Mouse (Mus musculus) liver, embryonic 12.5 days (tissue): Measurements from ENCODE around the gene Gbf1. TPM values are rescaled to one million over a fixed set of nuclear protein-coding genes. Genes with fewer than 3 reads are reported as not detected.
A peak's percentile ranks its signal among the peaks of the same experiment; 100 is the strongest.
"Not testable (repeated sequence)": the region's sequence is repeated elsewhere in the genome, so short reads cannot be mapped to it uniquely, and the experiment has no call there.

ENCODE experiments used
- ATAC-seq: fragments of 200-750 bp; cut with Nextera tagmentation; 2 replicates; pipeline ENCODE4 v1.8.0; 2017; ENCODE audit warnings: moderate number of reproducible peaks, mild to moderate bottlenecking, moderate library complexity
- H3K27ac ChIP-seq: fragments of 300-500 bp; sonication (generic); 2 replicates; pipeline ENCODE4 v1.5.1; 2016; ENCODE audit warnings: mild to moderate bottlenecking
- H3K27me3 ChIP-seq: fragments of 300-500 bp; sonication (generic); replicated peaks from 2 replicates; pipeline ENCODE4 v1.6.1; 2016; ENCODE audit warnings: mild to moderate bottlenecking, moderate library complexity
- H3K36me3 ChIP-seq: fragments of 300-500 bp; sonication (generic); 2 replicates; pipeline ENCODE4 v1.6.1; 2016; ENCODE audit warnings: mild to moderate bottlenecking, moderate library complexity
- H3K4me1 ChIP-seq: fragments of 300-500 bp; sonication (generic); 2 replicates; pipeline ENCODE4 v1.6.1; 2016
- H3K4me2 ChIP-seq: fragments of 300-500 bp; sonication (generic); 2 replicates; pipeline ENCODE4 v1.6.1; 2016; ENCODE audit warnings: mild to moderate bottlenecking, moderate library complexity
- H3K4me3 ChIP-seq: fragments of 300-500 bp; sonication (generic); 2 replicates; pipeline ENCODE4 v1.5.1; 2016; ENCODE audit warnings: mild to moderate bottlenecking, moderate library complexity
- H3K9ac ChIP-seq: fragments of 300-500 bp; sonication (generic); 2 replicates; pipeline ENCODE4 v1.6.1; 2016; ENCODE audit warnings: mild to moderate bottlenecking, moderate library complexity
- H3K9me3 ChIP-seq: fragments of 300-500 bp; sonication (generic); replicated peaks from 2 replicates; pipeline ENCODE4 v1.6.1; 2016; ENCODE audit warnings: mild to moderate bottlenecking, moderate library complexity
- WGBS: fragments of 180-500 bp; shearing (Covaris S2); methylation state at CpG from one replicate; pipeline ENCODE4 v1.1.7; 2016; ENCODE audit not compliant: insufficient replicate concordance; 5-methylcytosine and 5-hydroxymethylcytosine counted together
- polyA plus RNA-seq: library from polyadenylated mRNA; unstranded; fragments of >200 nt; fragmentation: Nextera tagmentation; extraction: Ambion mirVana; gene quantifications from 2 replicates; pipeline ENCODE4 v1.2.1, GENCODE M21; 2016

Gene Gbf1
- polyA plus RNA-seq, 1 experiment from 2014 or later, result 30.6 TPM

- Histone ChIP-seq H3K4me1 (peaks cover 25% of the 10 kb centered on the region), H3K4me3 (no peak overlapping the region), H3K27me3 (no peaks in the 10 kb centered on the region), H3K9me3 (no peaks in the 10 kb centered on the region), H3K36me3 (no peaks in the 10 kb centered on the region), H3K27ac (no peak overlapping the region), H3K4me2 (no peak overlapping the region), H3K9ac (no peak overlapping the region)
- 66% methylated on average over 5 of the region's 5 CpGs for WGBS
- no peak for ATAC-seq
These were observed 46.6 kb downstream of the Gbf1 start for GRCm38 (mm10) chr19:46198891-46199290.

- no peaks in the 10 kb centered on the region for H3K4me1 ChIP-seq
- H3K27ac ChIP-seq, result no peak overlapping the region
- 84% methylated on average over 6 of the region's 6 CpGs for WGBS
- H3K4me3 ChIP-seq, result no peak overlapping the region
- H3K9ac ChIP-seq, result no peak overlapping the region
- no peaks in the 10 kb centered on the region for H3K9me3 ChIP-seq
- ATAC-seq, result no peak
- no peaks in the 10 kb centered on the region for H3K36me3 ChIP-seq
- H3K4me2 ChIP-seq, result no peak overlapping the region
- H3K27me3 ChIP-seq, result no peaks in the 10 kb centered on the region
These were observed 51.9 kb downstream of the Gbf1 start for GRCm38 (mm10) chr19:46204166-46204565.

- H3K9ac ChIP-seq, result no peak overlapping the region
- no peak overlapping the region for H3K4me2 ChIP-seq
- H3K4me1 ChIP-seq, result no peaks in the 10 kb centered on the region
- no peaks in the 10 kb centered on the region for H3K27me3 ChIP-seq
- 88% methylated on average over 6 of the region's 6 CpGs for WGBS
- H3K27ac ChIP-seq, result no peak overlapping the region
- H3K4me3 ChIP-seq, result no peak overlapping the region
- ATAC-seq, result no peak
- no peaks in the 10 kb centered on the region for H3K9me3 ChIP-seq
- no peaks in the 10 kb centered on the region for H3K36me3 ChIP-seq
These were observed 53.4 kb downstream of the Gbf1 start for GRCm38 (mm10) chr19:46205680-46206079.

GRCm38 (mm10) chr19:46210951-46211350 is 58.6 kb downstream of the Gbf1 start:
- no peaks in the 10 kb centered on the region for H3K36me3 ChIP-seq
- no peak for ATAC-seq
- 0 out of 2 replicates have a peak, but pooled peaks cover 3% of the 10 kb centered on the region for H3K4me1 ChIP-seq
- no peak overlapping the region for H3K27ac ChIP-seq
- no peaks in the 10 kb centered on the region for H3K9me3 ChIP-seq
- H3K4me3 ChIP-seq, result no peak overlapping the region
- no peaks in the 10 kb centered on the region for H3K27me3 ChIP-seq
- no peak overlapping the region for H3K4me2 ChIP-seq
- H3K9ac ChIP-seq, result no peak overlapping the region

GRCm38 (mm10) chr19:46214541-46214940 is 62.2 kb downstream of the Gbf1 start:
- Histone ChIP-seq H3K4me2 (no peak overlapping the region), H3K27ac (no peak overlapping the region), H3K9ac (no peak overlapping the region), H3K36me3 (no peaks in the 10 kb centered on the region), H3K4me1 (0 out of 2 replicates have a peak, but pooled peaks cover 3% of the 10 kb centered on the region), H3K9me3 (no peaks in the 10 kb centered on the region), H3K4me3 (no peak overlapping the region), H3K27me3 (no peaks in the 10 kb centered on the region)
- 69% methylated on average over 5 of the region's 5 CpGs for WGBS
- no peak for ATAC-seq

GRCm38 (mm10) chr19:46215401-46215800 is 63.1 kb downstream of the Gbf1 start:
- Histone ChIP-seq H3K9me3 (no peaks in the 10 kb centered on the region), H3K4me3 (no peak overlapping the region), H3K27me3 (no peaks in the 10 kb centered on the region), H3K4me1 (0 out of 2 replicates have a peak, but pooled peaks cover 3% of the 10 kb centered on the region), H3K9ac (no peak overlapping the region), H3K36me3 (no peaks in the 10 kb centered on the region), H3K27ac (no peak overlapping the region), H3K4me2 (no peak overlapping the region)
- WGBS, result 71% methylated on average over 3 of the region's 3 CpGs
- no peak for ATAC-seq

GRCm38 (mm10) chr19:46216716-46217115 is 64.4 kb downstream of the Gbf1 start:
- Histone ChIP-seq H3K9ac (no peak overlapping the region), H3K4me1 (0 out of 2 replicates have a peak, but pooled peaks cover 3% of the 10 kb centered on the region), H3K27ac (no peak overlapping the region), H3K4me3 (no peak overlapping the region), H3K27me3 (no peaks in the 10 kb centered on the region), H3K36me3 (no peaks in the 10 kb centered on the region), H3K4me2 (no peak overlapping the region), H3K9me3 (no peaks in the 10 kb centered on the region)
- 61% methylated on average over 1 of the region's 1 CpGs for WGBS
- ATAC-seq, result no peak

GRCm38 (mm10) chr19:46217347-46217746 is 65.0 kb downstream of the Gbf1 start:
- not testable (repeated sequence) for H3K4me2 ChIP-seq, H3K9ac ChIP-seq, H3K27me3 ChIP-seq, H3K4me1 ChIP-seq, H3K9me3 ChIP-seq, ATAC-seq, H3K4me3 ChIP-seq, H3K27ac ChIP-seq, H3K36me3 ChIP-seq

GRCm38 (mm10) chr19:46220116-46220515 is 67.8 kb downstream of the Gbf1 start:
- ATAC-seq, result no peak
- H3K9ac ChIP-seq, result no peak overlapping the region
- H3K4me1 ChIP-seq, result 0 out of 2 replicates have a peak, but pooled peaks cover 3% of the 10 kb centered on the region
- H3K27ac ChIP-seq, result no peak overlapping the region
- WGBS, result 83% methylated on average over 5 of the region's 5 CpGs
- no peaks in the 10 kb centered on the region for H3K27me3 ChIP-seq
- no peaks in the 10 kb centered on the region for H3K9me3 ChIP-seq
- no peak overlapping the region for H3K4me3 ChIP-seq
- H3K4me2 ChIP-seq, result no peak overlapping the region
- H3K36me3 ChIP-seq, result no peaks in the 10 kb centered on the region

GRCm38 (mm10) chr19:46223118-46223517 is 70.8 kb downstream of the Gbf1 start:
- H3K27me3 ChIP-seq, result no peaks in the 10 kb centered on the region
- 81% methylated on average over 4 of the region's 4 CpGs for WGBS
- H3K4me3 ChIP-seq, result no peak overlapping the region
- no peak overlapping the region for H3K27ac ChIP-seq
- ATAC-seq, result no peak
- no peak overlapping the region for H3K9ac ChIP-seq
- H3K9me3 ChIP-seq, result no peaks in the 10 kb centered on the region
- no peak overlapping the region for H3K4me2 ChIP-seq
- H3K36me3 ChIP-seq, result no peaks in the 10 kb centered on the region
- peaks cover 8% of the 10 kb centered on the region for H3K4me1 ChIP-seq

- no peaks in the 10 kb centered on the region for H3K9me3 ChIP-seq
- H3K36me3 ChIP-seq, result peaks cover 5% of the 10 kb centered on the region; the same call in 1 of the 2 replicates
- no peaks in the 10 kb centered on the region for H3K27me3 ChIP-seq
- no peak overlapping the region for H3K4me3 ChIP-seq
- WGBS, result 82% methylated on average over 2 of the region's 2 CpGs
- no peak overlapping the region for H3K4me2 ChIP-seq
- no peak overlapping the region for H3K9ac ChIP-seq
- peaks cover 8% of the 10 kb centered on the region for H3K4me1 ChIP-seq
- ATAC-seq, result no peak
- H3K27ac ChIP-seq, result no peak overlapping the region
These were observed 72.6 kb downstream of the Gbf1 start for GRCm38 (mm10) chr19:46224882-46225281.

GRCm38 (mm10) chr19:46225506-46225905 is 73.2 kb downstream of the Gbf1 start:
- no peak overlapping the region for H3K4me3 ChIP-seq

GRCm38 (mm10) chr19:46226295-46226694 is 74.0 kb downstream of the Gbf1 start:
- no peak overlapping the region for H3K9ac ChIP-seq
- no peak overlapping the region for H3K4me2 ChIP-seq
- no peak for ATAC-seq
- peaks cover 5% of the 10 kb centered on the region; the same call in 1 of the 2 replicates for H3K36me3 ChIP-seq
- no peaks in the 10 kb centered on the region for H3K27me3 ChIP-seq
- peak overlapping the region; percentile 28; the same call in 1 of the 2 replicates for H3K27ac ChIP-seq
- peaks cover 8% of the 10 kb centered on the region for H3K4me1 ChIP-seq
- H3K9me3 ChIP-seq, result no peaks in the 10 kb centered on the region
- H3K4me3 ChIP-seq, result no peak overlapping the region
- 31% methylated on average over 3 of the region's 3 CpGs for WGBS

More at GRCm38 (mm10) chr19:46225506-46225905, 73.2 kb downstream of the Gbf1 start:
- Histone ChIP-seq H3K36me3 (peaks cover 5% of the 10 kb centered on the region; the same call in 1 of the 2 replicates), H3K27me3 (no peaks in the 10 kb centered on the region), H3K9me3 (no peaks in the 10 kb centered on the region), H3K27ac (no peak overlapping the region), H3K4me1 (peaks cover 8% of the 10 kb centered on the region), H3K4me2 (no peak overlapping the region), H3K9ac (no peak overlapping the region)
- WGBS, result 72% methylated on average over 4 of the region's 4 CpGs
- no peak for ATAC-seq
